Mouse (Mus musculus) C2C12 (cell line): ENCODE data around the gene Sco1.

Source experiments
- CEBPB ChIP-seq: IDR thresholded peaks from one replicate; pipeline ENCODE4 v1.6.1; 2011; ENCODE audit warnings: low read depth, mild to moderate bottlenecking, control low read depth, moderate library complexity
- CTCF ChIP-seq: IDR thresholded peaks from one replicate; pipeline ENCODE4 v1.5.1; 2011; ENCODE audit not compliant: control insufficient read depth, insufficient read depth, insufficient read length
- FOSL1 ChIP-seq: IDR thresholded peaks from one replicate; pipeline ENCODE4 v1.8.0; 2011; ENCODE audit warnings: mild to moderate bottlenecking, low read length; ENCODE audit not compliant: poor library complexity, insufficient read depth, severe bottlenecking
- MAX ChIP-seq: IDR thresholded peaks from one replicate; pipeline ENCODE4 v1.6.1; 2011; ENCODE audit warnings: mild to moderate bottlenecking, control low read depth
- MYOD1 ChIP-seq: IDR thresholded peaks from one replicate; pipeline ENCODE4 v1.6.1; 2011; ENCODE audit warnings: low read depth; ENCODE audit not compliant: control insufficient read depth, insufficient read length
- MYOG ChIP-seq: IDR thresholded peaks from one replicate; pipeline ENCODE4 v1.6.1; 2011; ENCODE audit not compliant: control insufficient read depth, insufficient read length; ENCODE audit errors: extremely low read depth
- USF1 ChIP-seq: IDR thresholded peaks from one replicate; pipeline ENCODE4 v1.6.1; 2011; ENCODE audit warnings: low read depth, mild to moderate bottlenecking, control low read depth, moderate library complexity

DNA sequence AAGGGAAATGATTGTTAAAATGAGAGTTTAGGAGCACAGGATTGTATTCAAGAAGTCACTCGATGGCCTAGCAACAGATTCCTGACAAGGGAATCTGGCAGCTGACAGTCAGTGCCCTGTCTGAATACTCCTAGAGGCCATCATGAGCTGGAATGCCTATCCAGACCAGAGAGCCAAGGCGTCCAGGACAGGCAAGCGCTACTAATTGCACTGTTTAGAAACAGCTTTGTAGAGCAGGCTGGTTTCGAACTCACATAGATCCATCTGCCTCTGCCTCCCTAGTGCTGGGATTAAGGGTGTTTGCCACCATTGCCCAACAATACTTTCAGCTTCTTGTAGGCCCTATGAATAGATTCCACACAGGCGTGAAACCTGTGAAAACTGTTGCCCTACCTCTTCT lies 61.8 kb downstream of the Sco1 start:
- TF ChIP-seq CTCF (no peak), FOSL1 (no peak), MYOG (no peak), USF1 (no peak), MAX (no peak), CEBPB (no peak), MYOD1 (no peak)
